In the genomic region with DNA sequence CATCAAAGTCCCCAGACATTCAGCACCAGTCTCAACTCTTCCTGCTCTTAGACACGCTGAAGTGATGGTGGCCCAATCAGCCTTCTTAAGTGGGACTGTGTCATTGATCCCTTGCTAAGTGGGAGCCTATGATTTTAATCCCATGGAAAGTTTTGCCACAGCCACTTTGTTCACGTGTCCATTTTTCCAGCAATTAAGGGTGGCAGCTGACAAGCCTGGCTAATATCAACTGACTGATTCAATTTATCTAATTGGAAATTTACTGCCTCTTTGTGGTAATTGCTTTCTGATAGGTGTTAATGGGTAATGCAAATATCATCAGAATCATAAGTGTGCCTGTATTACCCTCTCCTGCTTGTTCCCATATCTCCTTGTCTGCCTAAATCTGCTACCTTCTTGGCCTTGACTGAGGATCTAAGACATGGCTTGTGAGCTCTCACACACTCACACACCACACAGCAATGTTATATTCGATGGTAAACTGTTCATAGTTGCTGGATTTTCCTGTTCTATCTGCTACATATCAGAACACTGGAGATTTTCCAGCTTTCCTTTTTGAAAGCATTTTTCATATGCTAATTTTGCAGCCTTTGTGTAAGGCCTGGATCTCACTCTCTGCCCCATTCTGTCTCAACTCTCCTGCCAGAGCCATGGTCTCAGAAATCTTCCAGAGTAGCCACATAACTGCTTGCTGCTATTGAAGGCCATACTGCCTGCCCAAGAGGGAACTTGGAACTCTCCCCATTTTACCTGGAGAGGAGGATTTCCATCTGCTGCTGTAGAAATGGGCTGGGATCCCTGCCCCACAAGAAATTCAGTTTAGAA, we compare ENCODE assay signal across 18 mouse cellular contexts.
A peak's percentile ranks its signal among the peaks of the same experiment; 100 is the strongest.
DNase-seq lines count a peak whose midpoint lies in the region; ATAC-seq and TF ChIP-seq lines count a peak whose summit lies in the region.
"Had no signal": no experiment of that assay in that cellular context is flagged by ENCODE, and none has a peak within 500 bp of the region (broad histone marks: within the 10 kb centered on the region; RNA-seq: fewer than 3 reads in every experiment).

No protein-coding gene starts in this region.

- no peaks in the 10 kb centered on the region for H3K9me3 ChIP-seq in midbrain, embryonic 13.5 days
- H3K9me3 ChIP-seq: embryonic facial prominence, embryonic 12.5 days had no signal

- TF ChIP-seq EP300 in heart, adult 2 months (IDR thresholded peaks at IDR 0.05; ENCODE audit: insufficient read depth, low read depth, low read length): no peak

- H3K4me1 ChIP-seq in midbrain, embryonic 13.5 days (replicated peaks): peaks cover 16% of the 10 kb centered on the region
- H3K4me1 ChIP-seq in heart, adult 2 months (ENCODE audit: control insufficient read depth, insufficient read depth, low read length): no peaks in the 10 kb centered on the region
- H3K4me1 ChIP-seq: embryonic facial prominence, embryonic 12.5 days had no signal

- intact Hi-C loops in heart, adult 2 months (cut with DNase I): no loop called here

- no peak overlapping the region for H3K4me2 ChIP-seq in midbrain, embryonic 13.5 days (replicated peaks)
- H3K4me2 ChIP-seq: embryonic facial prominence, embryonic 12.5 days; heart, embryonic 11.5 days; lung, embryonic 14.5 days had no signal

- no peak for TF ChIP-seq CTCF in heart, adult 2 months (IDR thresholded peaks at IDR 0.05)

- H3K9ac ChIP-seq in midbrain, embryonic 13.5 days (replicated peaks): no peak overlapping the region
- no peak overlapping the region for H3K9ac ChIP-seq in heart, adult 2 months (ENCODE audit: low read depth, low read length)
- H3K9ac ChIP-seq: embryonic facial prominence, embryonic 12.5 days; lung, embryonic 14.5 days had no signal

- no peak for DNase-seq in frontal cortex, adult 2 months (ENCODE audit: extremely low spot score in 1 of 2, low spot score in 1 of 2)
- DNase-seq in cerebellum, adult 11 months: peak; percentile 23
- peak; percentile 51 to 69 for DNase-seq in cerebellum, postnatal 25 days
- no peak for DNase-seq in adrenal gland, postnatal 25 days
- DNase-seq in frontal cortex, postnatal 14 days (ENCODE audit: low spot score in 2 of 2): no peak
- DNase-seq in heart, adult 2 months: no peak
- DNase-seq: gastrocnemius, postnatal 14 days; heart, postnatal 36 days; kidney, postnatal 25 days; lung, embryonic 14.5 days; right cerebral cortex, postnatal 25 days; thymus, postnatal 36 days had no signal

- 50% methylated on average over 3 of the region's 3 CpGs for WGBS in midbrain, embryonic 13.5 days
- WGBS in heart, adult 2 months: 50% methylated on average over 3 of the region's 3 CpGs

- no peak overlapping the region for H3K4me3 ChIP-seq in midbrain, embryonic 13.5 days (replicated peaks)
- no peak overlapping the region for H3K4me3 ChIP-seq in heart, adult 2 months
- H3K4me3 ChIP-seq: embryonic facial prominence, embryonic 12.5 days had no signal

- no peaks in the 10 kb centered on the region for H3K36me3 ChIP-seq in midbrain, embryonic 13.5 days
- H3K36me3 ChIP-seq in heart, adult 2 months (ENCODE audit: control insufficient read depth, insufficient read depth, low read length): no peaks in the 10 kb centered on the region
- H3K36me3 ChIP-seq: embryonic facial prominence, embryonic 12.5 days had no signal

- peak; percentile 41; the same call in 1 of the 2 replicates for ATAC-seq in frontal cortex, adult (ENCODE audit: low TSS enrichment)
- ATAC-seq in midbrain, embryonic 13.5 days: peak; percentile 58
- ATAC-seq: intestine, postnatal 0 days had no signal

- H3K27me3 ChIP-seq in midbrain, embryonic 13.5 days: no peaks in the 10 kb centered on the region
- H3K27me3 ChIP-seq in heart, adult 2 months (ENCODE audit: control insufficient read depth, insufficient read depth, low read length): no peaks in the 10 kb centered on the region
- H3K27me3 ChIP-seq: CH12.LX; embryonic facial prominence, embryonic 12.5 days had no signal

- no peak for TF ChIP-seq POLR2A in heart, adult 2 months (IDR thresholded peaks at IDR 0.05; ENCODE audit: insufficient read depth, low read depth, low read length)

- peak overlapping the region; percentile 56; the same call in 1 of the 2 replicates for H3K27ac ChIP-seq in midbrain, embryonic 13.5 days
- H3K27ac ChIP-seq in heart, adult 2 months: no peak overlapping the region
- H3K27ac ChIP-seq: embryonic facial prominence, embryonic 12.5 days had no signal

- no peaks in the 10 kb centered on the region for H3K79me2 ChIP-seq in heart, adult 2 months (replicated peaks; ENCODE audit: control insufficient read depth, insufficient read depth, low read length)

Comparison
In these comparisons a context has a peak if more than half of its experiments do, and no peak if none do; other contexts are left out.
1. DNase-seq: peak in cerebellum, adult 11 months (single experiment) and cerebellum, postnatal 25 days (2 of 2); none in frontal cortex, adult 2 months (0 of 2), adrenal gland, postnatal 25 days (single experiment), frontal cortex, postnatal 14 days (0 of 2) and heart, adult 2 months (0 of 2).